Mouse (Mus musculus) telencephalon, adult 2 months (tissue): Measurements from ENCODE around the gene Tmem25.

ENCODE experiments used
- DNase-seq: peaks from one replicate; pipeline ENCODE4 v3.0.0-alpha.2; 2011; ENCODE audit warnings: low read depth, low spot score

The Tmem25 gene

DNA sequence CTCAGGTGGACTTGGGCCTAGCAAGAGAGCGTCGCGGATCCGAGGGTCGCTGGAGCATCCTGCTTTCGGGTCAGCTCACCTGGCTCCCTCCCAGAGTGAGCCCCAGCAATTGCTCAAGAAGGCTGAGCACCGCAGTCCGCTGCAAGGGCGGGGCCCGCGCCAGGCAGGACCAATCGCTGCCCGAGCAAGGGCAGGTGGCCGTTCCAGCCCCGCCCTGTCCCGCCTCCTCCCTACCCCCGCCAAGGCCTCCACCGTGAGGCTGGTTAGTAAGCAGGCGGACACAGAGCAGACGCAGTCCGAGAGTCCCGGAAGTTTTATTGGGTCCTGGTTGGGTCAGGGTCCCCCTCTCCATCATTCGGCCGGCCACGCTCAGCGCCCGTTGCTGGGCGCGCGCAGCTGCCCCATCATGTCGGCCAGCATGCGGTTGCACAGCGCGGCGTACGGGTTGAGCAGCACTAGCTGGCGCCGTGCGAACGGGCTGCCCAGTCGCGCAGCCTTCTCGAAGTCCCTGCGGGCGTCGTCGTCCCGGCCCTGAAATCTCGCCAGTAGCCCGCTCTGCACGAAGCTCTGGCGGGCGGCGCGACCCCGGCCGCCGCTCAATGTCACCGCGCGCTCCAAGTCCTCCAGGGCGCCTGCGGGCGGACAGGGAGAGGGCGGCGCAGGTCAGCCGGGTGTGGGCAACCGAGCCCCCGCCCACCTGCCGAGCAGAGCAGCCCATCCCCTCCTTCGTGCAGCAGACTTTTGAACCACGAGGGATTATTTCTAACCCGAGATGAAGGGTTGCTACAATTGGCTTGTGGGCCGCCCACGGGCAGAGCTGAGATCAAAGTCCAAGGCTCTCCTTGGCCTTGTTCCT is at the start of gene Tmem25:
Gene Tmem25 (minus strand): TSS at position 206 of the 856 bp plus-strand sequence.
- peak; percentile 85 for DNase-seq

DNA sequence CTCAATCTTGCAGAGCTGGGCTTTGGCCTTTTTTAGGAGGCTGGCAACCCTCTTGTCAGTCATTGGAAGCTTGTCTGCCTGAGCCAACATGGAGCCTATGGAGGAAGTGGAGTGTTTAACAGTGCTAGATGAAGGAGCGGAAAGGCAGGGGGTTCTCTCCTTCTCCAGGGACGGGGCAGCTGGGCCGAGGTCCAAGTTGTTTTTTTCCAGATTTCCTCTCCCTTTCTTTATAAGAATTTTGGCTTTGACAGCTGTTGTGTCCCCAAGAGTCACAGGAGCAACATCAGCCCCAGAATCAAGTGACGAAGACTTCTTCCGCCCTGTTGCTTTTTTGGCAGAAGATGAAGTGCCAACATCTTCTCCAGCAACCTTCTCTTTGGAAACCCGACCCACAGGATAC is 48.3 kb upstream of the Tmem25 start:
- no peak for DNase-seq

DNA sequence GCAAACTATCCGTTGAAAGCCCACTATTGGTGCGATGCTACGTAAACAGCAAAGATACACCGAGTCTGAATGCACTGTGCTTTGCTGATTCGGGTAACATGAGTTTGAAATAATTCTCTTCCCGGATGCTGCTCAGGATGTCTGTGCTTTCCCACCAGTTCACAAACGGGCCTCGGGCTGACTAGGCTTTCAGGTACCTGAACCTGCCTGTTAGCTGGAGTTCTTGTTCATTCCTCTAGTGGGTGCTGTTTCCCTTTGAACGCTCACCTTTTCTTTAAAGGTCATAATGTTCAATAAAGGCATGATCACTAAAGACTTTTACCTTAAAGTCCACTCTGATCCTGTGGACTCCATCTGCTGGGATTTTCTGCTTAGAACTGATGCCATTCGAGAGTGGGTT is 42.1 kb upstream of the Tmem25 start:
- DNase-seq: no peak

DNA sequence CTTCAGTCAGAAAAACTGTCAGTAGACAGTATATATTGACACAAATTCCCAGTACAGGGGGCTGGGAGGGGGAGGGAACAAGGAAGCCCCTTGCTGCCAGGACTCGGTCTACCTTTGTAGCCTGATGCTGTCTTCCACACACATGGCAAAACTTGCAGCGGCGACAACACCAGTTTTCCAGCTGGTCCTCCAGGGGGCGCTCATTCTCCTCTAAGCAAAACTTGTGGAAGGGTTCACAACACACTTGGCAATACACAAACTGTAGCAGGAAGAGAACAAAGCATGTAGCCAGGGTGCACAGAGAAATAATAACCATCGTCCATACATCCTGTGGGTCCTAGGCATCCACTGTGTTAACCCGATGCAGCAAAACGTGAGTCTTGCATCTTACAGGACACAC is 37.3 kb upstream of the Tmem25 start:
- peak; percentile 65 for DNase-seq

DNA sequence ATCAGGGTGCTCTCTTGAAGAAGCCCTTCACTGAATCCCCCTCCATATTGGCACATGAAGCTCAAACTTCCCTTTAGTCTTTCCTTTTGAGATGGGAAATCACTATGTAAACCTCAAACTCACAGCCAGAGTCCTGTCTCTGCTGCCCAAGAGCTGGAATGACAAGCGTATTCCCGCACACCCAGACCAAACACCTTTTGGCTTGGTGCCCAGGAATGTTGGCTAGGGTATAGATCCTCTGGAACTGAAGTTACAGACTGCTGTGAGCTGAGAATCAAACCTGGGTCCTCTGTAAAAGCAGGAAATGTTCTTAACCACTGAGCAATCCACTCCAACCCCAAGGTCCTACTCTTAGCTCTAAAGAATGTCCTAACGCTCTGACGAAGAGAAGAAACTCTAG is 33.2 kb upstream of the Tmem25 start:
- no peak for DNase-seq

DNA sequence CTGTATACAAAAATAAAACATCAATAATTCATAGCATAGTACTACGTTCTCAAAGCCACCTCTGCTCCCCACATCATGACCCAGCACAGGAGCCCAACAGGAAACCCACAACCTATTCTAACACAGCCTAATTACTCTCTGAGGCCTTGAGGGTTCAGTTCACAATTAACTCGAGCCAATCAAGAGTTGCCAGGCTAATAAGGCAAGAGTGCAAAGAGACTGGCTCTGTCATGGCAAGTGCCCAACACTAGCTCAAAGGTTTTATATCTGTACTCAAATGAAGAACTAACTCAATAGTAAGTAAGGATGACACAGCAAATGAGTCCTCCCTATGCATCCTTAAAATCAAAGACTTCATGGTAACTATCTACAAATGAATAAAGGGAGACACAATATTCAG is 31.4 kb upstream of the Tmem25 start:
- DNase-seq: no peak

DNA sequence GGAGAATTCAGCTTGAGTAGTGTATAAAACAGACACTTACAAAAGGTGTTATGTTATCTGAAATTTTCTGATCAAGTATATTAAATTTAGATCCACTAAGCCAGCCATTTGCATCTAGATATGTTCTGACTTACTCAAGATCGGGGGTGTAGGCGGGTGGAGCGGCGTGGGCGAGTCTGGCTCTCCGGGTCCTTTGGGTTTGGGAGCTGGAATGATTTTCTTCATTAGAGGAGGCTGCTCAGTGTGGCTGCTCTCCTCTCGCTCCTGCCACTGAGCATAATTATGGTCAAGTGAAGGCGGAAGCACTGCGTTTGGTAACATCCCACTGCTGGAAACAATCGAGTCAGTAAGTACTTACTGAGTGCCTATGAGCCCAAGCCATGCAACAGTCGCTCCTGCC is 29.8 kb upstream of the Tmem25 start:
- no peak for DNase-seq

DNA sequence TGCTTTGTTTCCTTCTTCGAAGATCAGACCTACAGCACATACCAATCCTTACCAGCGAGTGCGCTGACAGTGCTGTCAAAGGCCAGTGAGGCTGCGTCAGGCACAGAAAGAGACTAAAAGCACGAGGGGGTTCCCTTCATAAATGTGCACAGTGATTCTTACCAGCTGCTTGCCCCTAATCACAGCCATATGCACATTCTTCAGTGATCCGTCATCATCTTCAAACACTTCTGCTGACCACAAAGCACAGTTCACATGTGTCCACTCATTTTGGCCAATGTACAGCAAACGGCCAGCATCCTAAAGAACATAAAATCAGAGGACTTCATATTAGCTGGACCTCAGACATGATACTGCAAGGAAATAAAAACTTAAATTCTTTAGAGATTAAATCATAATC is 27.6 kb upstream of the Tmem25 start:
- DNase-seq: no peak

DNA sequence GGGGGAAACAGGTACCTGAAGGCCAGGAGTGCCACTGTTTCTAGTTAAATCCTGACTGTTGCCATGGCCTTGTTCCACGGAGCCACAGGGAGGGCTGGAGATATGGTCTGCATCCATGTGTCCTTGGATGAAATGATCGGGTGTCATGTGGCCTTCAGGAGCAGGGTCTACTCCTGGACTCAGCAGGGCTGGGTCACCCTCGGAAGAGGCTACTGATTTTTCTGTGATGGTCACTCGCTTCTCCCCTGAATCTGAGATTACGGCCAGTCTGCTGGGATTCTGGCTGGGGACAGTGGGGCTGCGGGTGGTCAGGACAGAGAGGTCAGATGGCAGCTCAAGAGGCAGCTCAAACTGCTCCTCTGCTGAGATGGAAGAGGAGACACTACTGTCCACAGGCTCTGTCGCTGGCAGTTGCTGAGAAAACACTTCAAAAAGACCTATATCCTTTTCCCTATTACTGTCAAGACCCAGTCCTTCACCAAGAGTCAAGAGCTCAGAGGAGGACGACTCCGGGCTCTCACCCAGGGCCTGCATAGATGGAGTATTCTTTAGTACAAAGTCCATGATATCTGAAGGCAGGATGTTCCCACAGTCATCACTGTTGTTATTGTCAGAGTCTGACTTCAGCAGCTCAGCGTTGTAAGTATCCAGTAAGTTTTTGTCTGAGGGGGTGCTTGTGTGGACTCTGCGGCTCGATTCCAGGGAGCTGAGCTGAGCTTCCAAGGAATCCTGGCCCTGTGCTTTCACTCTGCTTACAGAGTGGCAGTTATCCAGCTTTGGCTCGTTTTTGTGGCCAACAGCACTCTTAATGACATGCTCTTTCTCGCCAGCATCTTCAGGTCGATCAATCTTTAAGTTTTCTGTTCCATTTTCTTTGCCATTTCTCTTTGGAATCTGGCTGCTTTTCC is 21.1 kb upstream of the Tmem25 start:
- no peak for DNase-seq

DNA sequence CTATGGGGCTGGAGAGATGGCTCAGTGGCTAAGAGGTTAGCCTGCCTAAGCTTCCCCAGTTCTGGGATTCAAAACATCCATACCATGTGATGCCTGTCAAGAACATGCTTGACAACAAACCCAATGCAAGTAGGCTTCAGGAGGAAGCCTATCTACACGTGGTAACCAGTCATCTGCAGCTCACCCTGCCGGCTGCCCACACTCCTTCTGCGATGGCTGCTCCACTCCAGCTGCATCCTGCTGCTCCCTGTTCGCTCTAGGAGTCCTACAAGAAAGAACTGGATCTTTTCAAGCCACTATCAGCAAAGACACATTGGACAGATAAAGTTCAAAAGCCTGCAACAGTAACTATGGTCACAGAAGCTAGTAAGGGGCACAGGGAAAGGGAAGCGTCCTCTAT is 18.4 kb upstream of the Tmem25 start:
- DNase-seq: no peak

DNA sequence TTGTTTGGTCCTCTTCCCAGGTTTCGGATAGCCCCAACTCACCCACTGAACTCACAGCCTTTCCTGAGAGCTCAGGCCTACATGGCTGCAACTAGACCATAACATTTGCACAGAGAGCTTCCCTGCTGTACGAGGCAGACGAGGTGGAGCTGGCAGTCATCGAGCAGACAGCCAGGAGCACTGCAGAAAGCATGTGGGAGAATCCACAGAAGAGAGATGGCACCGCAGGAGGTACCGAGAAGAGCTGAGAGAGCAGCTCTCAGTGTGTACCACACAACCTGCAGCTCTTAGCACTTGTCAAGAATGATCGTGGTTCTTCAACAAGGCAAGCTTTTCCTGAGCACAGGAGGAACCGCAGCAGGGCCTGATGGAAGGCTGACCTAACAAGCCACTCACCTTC is 15.1 kb upstream of the Tmem25 start:
- no peak for DNase-seq

DNA sequence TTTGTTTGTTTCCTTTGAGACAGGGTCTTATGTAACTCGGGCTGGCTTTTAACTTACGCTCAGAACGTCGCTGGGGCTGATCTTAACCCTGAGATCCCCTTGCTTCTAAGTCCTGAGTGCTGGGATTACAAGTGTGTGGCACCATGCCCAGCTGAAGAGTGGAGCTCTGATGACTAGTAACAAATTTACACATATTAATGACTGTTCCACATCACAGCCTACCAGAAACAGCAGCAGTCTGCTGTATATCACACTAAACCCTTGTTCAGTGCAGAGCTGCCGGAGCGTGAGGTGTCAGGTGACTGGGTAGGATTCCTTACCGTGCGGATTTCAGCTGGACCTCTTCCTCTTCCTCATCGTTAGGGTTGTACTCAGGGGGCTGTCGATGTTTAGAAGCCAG is 11.2 kb upstream of the Tmem25 start:
- no peak for DNase-seq

DNA sequence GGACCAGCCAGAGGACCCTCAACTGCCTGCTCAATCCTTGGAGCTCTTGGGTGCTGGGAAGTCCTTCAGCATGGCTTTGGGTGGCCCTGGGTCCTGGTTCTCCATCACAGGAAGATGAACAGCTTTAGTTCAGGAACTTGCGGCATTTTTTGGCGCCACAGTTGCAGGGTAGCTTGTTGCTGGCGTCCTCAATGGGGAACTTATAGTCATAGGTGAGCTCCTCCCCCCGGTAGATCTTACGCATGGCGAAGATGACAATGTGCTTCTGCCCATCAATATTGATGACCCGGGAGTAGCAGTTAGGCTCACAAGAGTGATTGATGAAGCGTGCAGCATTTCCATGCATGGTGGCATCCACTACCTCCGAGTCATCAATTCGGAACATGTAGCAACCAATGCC is 8.7 kb upstream of the Tmem25 start:
- no peak for DNase-seq

DNA sequence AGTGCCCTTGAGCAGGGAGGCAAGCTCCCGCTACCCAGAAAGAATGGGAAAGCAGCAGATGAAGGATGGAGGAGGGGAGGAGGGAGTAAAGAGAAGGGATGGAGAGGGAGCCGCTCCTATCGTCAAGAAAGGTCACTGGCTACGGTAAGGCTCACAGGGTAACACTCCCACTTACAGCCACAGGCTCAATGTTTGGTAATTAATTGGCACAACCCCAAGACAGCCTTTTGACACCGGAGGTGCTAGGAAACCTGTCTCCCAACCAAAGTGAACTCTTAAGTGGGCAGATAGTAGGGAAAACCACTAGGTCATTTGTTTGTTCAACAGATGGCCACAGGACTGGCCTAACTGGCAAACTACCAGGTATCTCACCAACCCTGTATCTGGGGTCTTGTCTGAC is 8.0 kb upstream of the Tmem25 start:
- no peak for DNase-seq

DNA sequence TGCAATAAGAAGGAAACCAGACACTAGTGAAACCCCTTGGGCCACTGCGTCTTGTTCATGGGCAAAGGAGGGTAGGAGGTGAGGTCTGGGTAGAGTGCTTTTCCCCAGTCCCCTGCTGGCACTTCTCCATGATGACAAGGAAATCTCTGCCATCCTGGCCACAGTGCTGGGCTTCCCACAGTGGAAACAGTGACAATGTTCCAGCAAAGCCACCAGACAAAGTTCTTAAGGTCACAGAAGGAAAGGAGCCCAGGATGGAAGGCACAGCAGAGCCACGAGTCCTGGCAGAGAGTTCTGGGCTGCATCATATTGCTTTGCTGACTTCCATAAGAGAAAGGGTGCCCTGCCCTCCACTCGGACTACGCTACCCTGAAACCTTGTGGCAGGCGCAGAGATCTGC is 6.4 kb upstream of the Tmem25 start:
- no peak for DNase-seq

DNA sequence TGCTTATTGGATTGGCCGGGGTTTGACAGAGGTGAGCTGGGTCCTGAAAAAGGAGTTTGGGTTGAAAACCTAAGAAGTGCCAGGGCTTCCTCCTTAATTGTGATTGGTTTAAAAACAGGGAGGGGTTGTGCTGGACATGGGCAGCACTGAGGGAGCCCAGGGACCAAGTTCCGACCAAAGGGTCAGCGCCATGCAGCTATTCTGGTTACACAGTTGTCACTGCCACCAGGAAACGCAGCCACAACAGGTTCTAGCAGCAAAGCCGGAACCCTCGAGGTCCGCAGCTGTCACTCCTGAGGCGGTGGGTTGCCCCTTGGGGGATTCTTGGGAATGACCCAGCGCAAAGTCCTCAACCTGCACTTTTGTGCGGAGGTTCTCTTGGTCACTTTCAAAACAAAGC is 5.6 kb upstream of the Tmem25 start:
- no peak for DNase-seq

DNA sequence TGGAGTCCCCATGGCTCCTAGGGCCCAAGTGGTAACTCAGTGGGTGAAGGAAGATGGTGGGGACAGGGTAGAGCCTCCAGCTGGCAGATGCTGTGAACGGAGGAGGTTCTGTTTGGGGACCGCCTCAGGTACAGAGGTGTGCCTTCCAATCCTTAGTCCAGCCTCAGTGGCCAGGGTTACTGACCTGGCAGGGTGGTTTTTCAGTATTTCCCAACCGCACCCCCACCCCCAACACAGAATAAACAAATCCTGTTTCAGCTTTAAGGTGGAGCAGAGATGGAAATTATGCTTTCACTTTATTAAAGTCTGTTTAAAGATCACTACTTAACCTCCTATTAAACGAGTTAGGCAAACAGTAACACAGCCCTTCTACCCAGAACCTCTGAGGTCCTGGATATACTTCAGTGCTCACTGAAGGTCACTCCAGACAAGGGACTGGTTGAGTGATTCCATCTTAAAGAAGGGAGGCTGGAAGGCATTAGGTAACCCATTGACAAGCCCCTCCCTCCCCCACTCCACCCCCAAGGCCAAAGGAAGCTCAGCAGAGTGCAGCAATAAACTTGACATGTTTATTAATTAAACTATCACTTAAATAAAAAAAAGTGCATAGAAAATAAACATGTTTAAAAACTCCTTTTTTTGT is 3.8 kb upstream of the Tmem25 start, which contains the start of gene Ttc36:
Gene Ttc36 (minus strand): TSS at position 265 of the 643 bp plus-strand sequence.
- DNase-seq: no peak

DNA sequence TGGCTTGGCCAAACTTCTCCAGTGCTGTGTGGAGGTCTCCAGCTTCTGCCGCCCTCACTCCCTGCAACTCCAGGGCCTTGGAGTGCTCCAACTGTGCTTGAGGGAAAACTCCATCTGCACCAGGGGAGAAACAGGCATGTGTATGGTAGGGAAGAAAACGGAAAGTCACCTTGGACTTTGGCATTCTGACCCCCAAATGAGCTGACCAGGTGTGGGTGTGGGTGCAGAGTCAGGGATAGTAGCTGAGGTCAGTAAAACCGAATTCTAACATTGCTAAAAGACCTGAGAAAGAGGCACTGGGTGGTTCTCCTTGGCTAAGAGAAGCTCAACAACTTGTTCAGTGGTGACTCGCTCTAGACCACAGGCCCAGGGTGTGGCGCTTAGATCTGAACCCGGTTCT is 2.6 kb upstream of the Tmem25 start:
- no peak for DNase-seq

DNA sequence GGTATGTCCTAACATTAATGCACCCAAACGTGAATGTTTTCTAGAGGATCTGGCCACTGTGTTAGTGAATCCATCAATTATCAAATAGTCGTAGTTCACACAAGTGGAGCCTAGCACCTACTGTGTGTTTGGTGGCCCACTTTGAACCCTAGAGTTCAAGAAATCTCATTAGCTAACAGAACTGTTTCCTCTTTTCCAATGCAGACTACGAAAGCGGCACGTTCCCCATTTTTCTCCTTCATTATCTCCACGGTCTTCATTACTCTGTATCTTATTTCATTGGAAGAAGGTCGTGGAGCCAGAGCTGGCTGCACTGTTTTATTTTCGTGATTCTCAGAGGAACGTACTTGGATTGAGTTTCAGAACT is 834 bp upstream of the Tmem25 start:
- no peak for DNase-seq

DNA sequence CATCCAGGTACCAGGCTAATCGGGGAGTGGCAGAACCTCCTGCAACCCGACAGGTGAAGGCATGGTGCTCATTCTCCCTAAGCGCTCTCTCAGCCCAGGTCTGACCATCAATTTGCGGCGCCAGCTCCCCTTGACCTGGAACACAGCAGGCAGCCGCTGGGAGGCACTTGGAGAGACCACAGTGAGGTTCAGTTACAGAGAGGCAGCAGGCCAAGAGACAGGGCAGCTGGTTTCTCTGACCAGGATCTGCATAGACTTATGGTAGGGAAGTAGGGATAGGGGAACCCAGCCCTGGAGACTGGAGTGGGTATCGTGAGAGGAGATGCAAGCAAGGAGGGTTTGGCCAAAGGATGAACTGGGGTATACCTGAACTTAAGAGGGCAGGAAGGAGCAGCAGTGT is 809 bp downstream of the Tmem25 start:
- DNase-seq: no peak

DNA sequence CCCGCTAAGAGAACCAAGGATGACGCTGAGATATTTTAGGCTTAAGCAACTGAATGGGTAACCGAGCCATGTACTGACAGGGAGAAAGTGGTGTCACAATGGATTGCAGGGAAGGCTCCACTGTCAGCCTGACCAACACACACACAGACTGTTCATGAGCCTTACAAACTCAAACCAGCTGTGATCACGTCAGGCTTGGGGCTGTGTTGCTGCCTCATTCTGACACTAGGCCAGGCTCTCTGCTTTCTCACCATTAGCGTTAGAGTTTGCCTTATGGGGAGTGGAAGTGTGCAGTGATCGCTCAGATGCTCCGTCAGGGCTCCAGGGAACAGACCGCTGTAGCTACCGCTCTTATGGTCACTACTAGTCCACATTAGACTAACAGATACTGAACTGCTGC is 6.3 kb downstream of the Tmem25 start:
- DNase-seq: no peak
